Mouse (Mus musculus) liver, embryonic 14.5 days (tissue): Measurements from ENCODE around the gene Zfp458.

Experiments
- CTCF ChIP-seq: IDR thresholded peaks from 2 replicates; pipeline ENCODE4 v1.5.1; 2016; ENCODE audit warnings: antibody characterized with exemption, low read depth, control low read depth
- EP300 ChIP-seq: IDR thresholded peaks from 2 replicates; pipeline ENCODE4 v1.6.1; 2016; ENCODE audit warnings: antibody characterized with exemption, low read depth

DNA sequence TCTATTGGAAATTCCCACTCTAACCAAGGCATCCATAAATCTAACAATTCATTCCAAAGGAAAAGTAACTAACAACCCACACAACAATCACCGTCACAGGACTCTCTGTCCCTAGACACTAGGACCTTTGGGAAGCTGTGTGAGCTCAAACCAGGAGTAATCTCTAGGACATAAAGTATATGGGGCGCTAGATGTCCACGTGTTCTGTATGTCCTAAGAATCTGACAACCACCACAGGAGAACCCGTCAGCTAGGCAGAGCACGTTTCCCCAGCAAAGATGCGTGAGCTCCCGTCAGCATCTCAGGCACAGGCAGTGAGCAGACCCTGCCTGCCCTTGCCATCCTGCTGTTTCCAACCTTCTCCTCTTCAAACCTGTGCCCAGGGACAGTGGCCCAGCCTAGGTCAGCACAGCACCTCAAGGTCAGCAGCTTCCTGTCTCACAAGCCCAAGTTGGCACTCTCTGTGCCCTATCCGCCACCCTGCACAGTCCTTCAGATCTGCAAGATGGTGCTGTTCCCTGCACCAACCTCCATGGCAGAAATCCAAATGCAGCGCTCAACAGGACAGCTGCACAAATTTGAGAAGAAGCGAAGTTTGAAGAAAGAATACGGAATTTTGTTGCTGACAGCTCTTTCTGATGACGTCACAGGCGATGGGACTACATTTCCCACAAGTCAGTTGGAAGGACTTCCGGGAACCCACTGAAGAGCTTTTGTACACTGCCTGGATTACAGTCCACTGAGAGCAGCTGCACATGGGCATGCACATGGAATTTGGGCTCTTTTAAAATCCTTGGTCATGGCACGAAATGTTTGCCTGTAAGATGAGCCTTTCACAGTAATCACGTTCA is 27.8 kb upstream of the Zfp458 start, which contains the start of gene Zfp457:
- TF ChIP-seq CTCF (no peak), EP300 (no peak)
